Mouse (Mus musculus): ENCODE measurements at regions not wholly inside any gene's neighbourhood (a gene's known extent, or its start where the extent isn't known, plus 50 kb on each side); places are given as distances from the start of the nearest gene placed in this dataset.
A peak's percentile ranks its signal among the peaks of the same experiment; 100 is the strongest.

- no peak for ATAC-seq
These were observed 182.7 kb upstream of the Gm765 start for GRCm38 (mm10) chr6:98525286-98525685.

GRCm38 (mm10) chr6:98524659-98525058 lies 182.1 kb upstream of the Gm765 start:
- Histone ChIP-seq H3K9ac (ENCODE audit: low read depth, low read length) (no peak overlapping the region), H3K4me1 (replicated peaks; ENCODE audit: control insufficient read depth, insufficient read depth, low read length) (no peaks in the 10 kb centered on the region), H3K27ac (ENCODE audit: low read depth, low read length) (no peak overlapping the region), H3K36me3 (ENCODE audit: control insufficient read depth, insufficient read depth) (no peaks in the 10 kb centered on the region), H3K4me2 (replicated peaks; ENCODE audit: low read depth) (no peak overlapping the region), H3K27me3 (replicated peaks; ENCODE audit: control insufficient read depth, insufficient read depth, low read length) (no peaks in the 10 kb centered on the region), H3K9me3 (ENCODE audit: control insufficient read depth) (no peaks in the 10 kb centered on the region), H3K4me3 (ENCODE audit: low read depth, low read length) (no peak overlapping the region)
- TF ChIP-seq CTCF (IDR thresholded peaks at IDR 0.05; ENCODE audit: low read depth) = no peak
- 56% methylated on average over 2 of the region's 2 CpGs for WGBS
- no peak for ATAC-seq

More at GRCm38 (mm10) chr6:98525286-98525685, 182.7 kb upstream of the Gm765 start:
- H3K36me3 ChIP-seq (ENCODE audit: control insufficient read depth, insufficient read depth) = no peaks in the 10 kb centered on the region
- H3K4me1 ChIP-seq (replicated peaks; ENCODE audit: control insufficient read depth, insufficient read depth, low read length) = no peaks in the 10 kb centered on the region
- no peak overlapping the region for H3K9ac ChIP-seq (ENCODE audit: low read depth, low read length)
- peak; percentile 91 for TF ChIP-seq CTCF (IDR thresholded peaks at IDR 0.05; ENCODE audit: low read depth)
- no peak overlapping the region for H3K27ac ChIP-seq (ENCODE audit: low read depth, low read length)
- H3K27me3 ChIP-seq (replicated peaks; ENCODE audit: control insufficient read depth, insufficient read depth, low read length) = no peaks in the 10 kb centered on the region
- H3K9me3 ChIP-seq (ENCODE audit: control insufficient read depth) = no peaks in the 10 kb centered on the region
- H3K4me3 ChIP-seq (ENCODE audit: low read depth, low read length) = no peak overlapping the region
- H3K4me2 ChIP-seq (replicated peaks; ENCODE audit: low read depth) = 0 out of 2 replicates have a peak overlapping the region, but pooled peaks have one; percentile 7
- WGBS = 3% methylated on average over 6 of the region's 6 CpGs

DNA sequence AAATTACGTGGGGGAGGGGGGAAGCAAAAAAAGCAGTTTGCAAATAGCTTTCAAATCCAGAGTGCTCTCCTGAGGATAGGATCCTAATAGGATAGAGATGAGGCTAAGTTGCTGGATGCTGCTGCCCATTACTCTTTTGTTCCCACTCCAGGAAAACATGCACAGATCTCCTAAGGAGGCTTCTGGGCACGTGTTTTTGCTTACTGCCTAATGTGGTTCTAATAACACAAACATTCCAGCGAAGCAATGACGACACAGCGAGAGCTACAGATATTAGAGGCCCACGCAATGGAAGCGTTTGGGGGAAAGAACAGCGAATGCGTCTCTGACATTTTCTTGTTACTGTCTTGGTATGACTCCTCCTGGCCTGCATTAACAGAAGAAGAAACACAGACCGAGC lies 179.0 kb upstream of the Gm765 start:
- WGBS = 84% methylated on average over 10 of the region's 10 CpGs

GRCm38 (mm10) chr6:98514826-98515225 lies 172.3 kb upstream of the Gm765 start:
- WGBS = 80% methylated on average over 3 of the region's 3 CpGs
- ATAC-seq = no peak
- H3K4me2 ChIP-seq (replicated peaks; ENCODE audit: low read depth) = no peak overlapping the region
- no peaks in the 10 kb centered on the region for H3K36me3 ChIP-seq (ENCODE audit: control insufficient read depth, insufficient read depth)
- no peak overlapping the region for H3K4me3 ChIP-seq (ENCODE audit: low read depth, low read length)
- no peaks in the 10 kb centered on the region for H3K4me1 ChIP-seq (replicated peaks; ENCODE audit: control insufficient read depth, insufficient read depth, low read length)
- no peak overlapping the region for H3K27ac ChIP-seq (ENCODE audit: low read depth, low read length)
- no peak overlapping the region for H3K9ac ChIP-seq (ENCODE audit: low read depth, low read length)
- H3K27me3 ChIP-seq (replicated peaks; ENCODE audit: control insufficient read depth, insufficient read depth, low read length) = no peaks in the 10 kb centered on the region
- TF ChIP-seq CTCF (IDR thresholded peaks at IDR 0.05; ENCODE audit: low read depth) = no peak
- H3K9me3 ChIP-seq (ENCODE audit: control insufficient read depth) = no peaks in the 10 kb centered on the region

More for the DNA sequence above, 179.0 kb upstream of the Gm765 start:
- Histone ChIP-seq H3K4me2 (replicated peaks; ENCODE audit: low read depth) (no peak overlapping the region), H3K4me1 (replicated peaks; ENCODE audit: control insufficient read depth, insufficient read depth, low read length) (no peaks in the 10 kb centered on the region), H3K9me3 (ENCODE audit: control insufficient read depth) (no peaks in the 10 kb centered on the region), H3K27ac (ENCODE audit: low read depth, low read length) (no peak overlapping the region), H3K36me3 (ENCODE audit: control insufficient read depth, insufficient read depth) (no peaks in the 10 kb centered on the region), H3K9ac (ENCODE audit: low read depth, low read length) (no peak overlapping the region), H3K4me3 (ENCODE audit: low read depth, low read length) (no peak overlapping the region), H3K27me3 (replicated peaks; ENCODE audit: control insufficient read depth, insufficient read depth, low read length) (no peaks in the 10 kb centered on the region)
- ATAC-seq = no peak
- no peak for TF ChIP-seq CTCF (IDR thresholded peaks at IDR 0.05; ENCODE audit: low read depth)

DNA sequence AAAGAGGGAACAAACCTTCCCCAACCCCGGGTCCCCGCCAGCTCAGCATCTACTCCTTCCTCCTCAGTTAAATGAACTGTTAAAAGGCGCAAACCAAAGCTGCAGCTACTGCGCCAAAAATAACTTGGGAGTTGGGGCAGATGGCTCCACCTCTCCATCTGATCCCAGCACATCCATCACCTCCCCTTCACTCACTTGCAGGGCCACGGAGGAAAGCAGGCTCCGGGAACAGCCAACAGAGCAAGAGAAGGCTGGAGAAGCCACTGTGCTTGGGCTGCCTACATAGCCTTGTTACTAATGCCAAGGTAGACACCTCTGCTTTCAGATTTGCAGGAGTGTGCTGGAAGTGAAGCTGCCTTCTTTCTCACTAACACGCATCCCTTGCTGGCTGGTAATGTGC lies 171.8 kb upstream of the Gm765 start:
- Histone ChIP-seq H3K9ac (ENCODE audit: low read depth, low read length) (no peak overlapping the region), H3K4me3 (ENCODE audit: low read depth, low read length) (no peak overlapping the region), H3K9me3 (ENCODE audit: control insufficient read depth) (no peaks in the 10 kb centered on the region), H3K4me1 (replicated peaks; ENCODE audit: control insufficient read depth, insufficient read depth, low read length) (no peaks in the 10 kb centered on the region), H3K27me3 (replicated peaks; ENCODE audit: control insufficient read depth, insufficient read depth, low read length) (no peaks in the 10 kb centered on the region), H3K4me2 (replicated peaks; ENCODE audit: low read depth) (no peak overlapping the region), H3K36me3 (ENCODE audit: control insufficient read depth, insufficient read depth) (no peaks in the 10 kb centered on the region), H3K27ac (ENCODE audit: low read depth, low read length) (no peak overlapping the region)
- ATAC-seq = no peak
- TF ChIP-seq CTCF (IDR thresholded peaks at IDR 0.05; ENCODE audit: low read depth) = no peak
- WGBS = 56% methylated on average over 7 of the region's 7 CpGs

GRCm38 (mm10) chr6:98513217-98513616 lies 170.7 kb upstream of the Gm765 start:
- Histone ChIP-seq H3K36me3 (ENCODE audit: control insufficient read depth, insufficient read depth) (no peaks in the 10 kb centered on the region), H3K27ac (ENCODE audit: low read depth, low read length) (no peak overlapping the region), H3K27me3 (replicated peaks; ENCODE audit: control insufficient read depth, insufficient read depth, low read length) (no peaks in the 10 kb centered on the region), H3K4me2 (replicated peaks; ENCODE audit: low read depth) (no peak overlapping the region), H3K4me1 (replicated peaks; ENCODE audit: control insufficient read depth, insufficient read depth, low read length) (no peaks in the 10 kb centered on the region), H3K4me3 (ENCODE audit: low read depth, low read length) (no peak overlapping the region), H3K9ac (ENCODE audit: low read depth, low read length) (no peak overlapping the region), H3K9me3 (ENCODE audit: control insufficient read depth) (no peaks in the 10 kb centered on the region)
- 35% methylated on average over 3 of the region's 3 CpGs for WGBS
- no peak for ATAC-seq
- TF ChIP-seq CTCF (IDR thresholded peaks at IDR 0.05; ENCODE audit: low read depth) = no peak

- 67% methylated on average over 2 of the region's 2 CpGs for WGBS
- no peak for ATAC-seq
- Histone ChIP-seq H3K9ac (ENCODE audit: low read depth, low read length) (no peak overlapping the region), H3K9me3 (ENCODE audit: control insufficient read depth) (no peaks in the 10 kb centered on the region), H3K36me3 (ENCODE audit: control insufficient read depth, insufficient read depth) (no peaks in the 10 kb centered on the region), H3K4me3 (ENCODE audit: low read depth, low read length) (no peak overlapping the region), H3K4me2 (replicated peaks; ENCODE audit: low read depth) (no peak overlapping the region), H3K27ac (ENCODE audit: low read depth, low read length) (no peak overlapping the region), H3K27me3 (replicated peaks; ENCODE audit: control insufficient read depth, insufficient read depth, low read length) (no peaks in the 10 kb centered on the region), H3K4me1 (replicated peaks; ENCODE audit: control insufficient read depth, insufficient read depth, low read length) (no peaks in the 10 kb centered on the region)
- TF ChIP-seq CTCF (IDR thresholded peaks at IDR 0.05; ENCODE audit: low read depth) = no peak
These were observed 160.2 kb upstream of the Gm765 start for GRCm38 (mm10) chr6:98502726-98503125.

All from intestine, postnatal 0 days (tissue).